Mouse (Mus musculus) 416B (cell line): ENCODE measurements around the gene Rnf144a.
A peak's percentile ranks its signal among the peaks of the same experiment; 100 is the strongest.

Experiments used
- DNase-seq: peaks from one replicate; pipeline ENCODE4 v3.0.0; 2011; ENCODE audit warnings: low read depth

Gene Rnf144a

GRCm38 (mm10) chr12:26316261-26316660 is 98.8 kb downstream of the Rnf144a start:
- DNase-seq: peak; percentile 36

GRCm38 (mm10) chr12:26314959-26315358 is 100.1 kb downstream of the Rnf144a start:
- DNase-seq: peak; percentile 31

- DNase-seq: peak; percentile 69
Measured at GRCm38 (mm10) chr12:26311548-26311947, 103.5 kb downstream of the Rnf144a start.

- DNase-seq: no peak
Measured at GRCm38 (mm10) chr12:26310247-26310646, 104.8 kb downstream of the Rnf144a start.

- no peak for DNase-seq
Measured at GRCm38 (mm10) chr12:26302886-26303285, 112.2 kb downstream of the Rnf144a start.

GRCm38 (mm10) chr12:26299515-26300090 is 115.5 kb downstream of the Rnf144a start:
- DNase-seq: no peak

GRCm38 (mm10) chr12:26295995-26296394 is 119.1 kb downstream of the Rnf144a start:
- peak; percentile 23 for DNase-seq

- DNase-seq: no peak
Measured at GRCm38 (mm10) chr12:26289200-26289599, 125.9 kb downstream of the Rnf144a start.

GRCm38 (mm10) chr12:26288347-26288746 is 126.7 kb downstream of the Rnf144a start:
- no peak for DNase-seq

GRCm38 (mm10) chr12:26285939-26286338 is 129.1 kb downstream of the Rnf144a start:
- no peak for DNase-seq

GRCm38 (mm10) chr12:26285460-26285859 is 129.6 kb downstream of the Rnf144a start:
- DNase-seq: no peak

GRCm38 (mm10) chr12:26280719-26281480 is 134.2 kb downstream of the Rnf144a start:
- DNase-seq: peak; percentile 22

- peak; percentile 47 for DNase-seq
Measured at GRCm38 (mm10) chr12:26277002-26277669, 137.9 kb downstream of the Rnf144a start.

- no peak for DNase-seq
Measured at GRCm38 (mm10) chr12:26276556-26276955, 138.5 kb downstream of the Rnf144a start.
